Mouse (Mus musculus) CD8-positive naive resting alpha-beta T cell, adult 2 months (primary cell): ENCODE data around the gene Gm11596.
"Not testable (repeated sequence)": the region's sequence is repeated elsewhere in the genome, so short reads cannot be mapped to it uniquely, and the experiment has no call there.

ENCODE experiments used
- DNase-seq, 2 experiments: peaks; one replicate each; pipeline ENCODE4 v3.0.0; 2022; ENCODE audit warnings: low read depth in 2 of 2, low spot score in 2 of 2

Gm11596 gene

GRCm38 (mm10) chr11:99793367-99793766 is at the start of gene Gm11596:
Gene Gm11596 (minus strand): TSS chr11:99793467.
- no peak for DNase-seq

GRCm38 (mm10) chr11:99842185-99842584 is 48.9 kb upstream of the Gm11596 start:
- no peak for DNase-seq

- no peak for DNase-seq
Observed at GRCm38 (mm10) chr11:99837966-99838365, 44.7 kb upstream of the Gm11596 start, which contains the start of gene 2300003K06Rik. Gene 2300003K06Rik (minus strand): TSS chr11:99838066.

- not testable (repeated sequence) for DNase-seq
Observed at GRCm38 (mm10) chr11:99815566-99815965, 22.3 kb upstream of the Gm11596 start, which contains the start of gene Gm11564. Gene Gm11564 (minus strand): TSS chr11:99815666.

- DNase-seq: not testable (repeated sequence)
Observed at GRCm38 (mm10) chr11:99809792-99810191, 16.5 kb upstream of the Gm11596 start, which contains the start of gene Krtap4-13. Gene Krtap4-13 (minus strand): TSS chr11:99809892.

- DNase-seq: not testable (repeated sequence)
Observed at GRCm38 (mm10) chr11:99804346-99804745, 11.1 kb upstream of the Gm11596 start, which contains the start of gene Gm11554. Gene Gm11554 (minus strand): TSS chr11:99804446.

- DNase-seq: not testable (repeated sequence)
Observed at GRCm38 (mm10) chr11:99798832-99799231, 5.6 kb upstream of the Gm11596 start, which contains the start of gene Gm11569. Gene Gm11569 (minus strand): TSS chr11:99798932.

- DNase-seq: not testable (repeated sequence)
Observed at GRCm38 (mm10) chr11:99784900-99785299, 8.4 kb downstream of the Gm11596 start, which contains the start of gene Krtap4-9. Gene Krtap4-9 (plus strand): TSS chr11:99785200.

- no peak for DNase-seq
Observed at GRCm38 (mm10) chr11:99780604-99781003, 12.7 kb downstream of the Gm11596 start, which contains the start of gene Krtap4-8. Gene Krtap4-8 (minus strand): TSS chr11:99780704.

- no peak for DNase-seq
Observed at GRCm38 (mm10) chr11:99778401-99778800, 14.9 kb downstream of the Gm11596 start.

GRCm38 (mm10) chr11:99772813-99773212 is 20.5 kb downstream of the Gm11596 start, which contains the start of gene Gm11595:
Gene Gm11595 (minus strand): TSS chr11:99772913.
- DNase-seq: not testable (repeated sequence)

GRCm38 (mm10) chr11:99768410-99768809 is 24.9 kb downstream of the Gm11596 start:
- no peak for DNase-seq

- DNase-seq: no peak
Observed at GRCm38 (mm10) chr11:99758877-99759276, 34.4 kb downstream of the Gm11596 start.

- no peak for DNase-seq
Observed at GRCm38 (mm10) chr11:99743985-99744384, 49.3 kb downstream of the Gm11596 start.
